Mouse (Mus musculus): ENCODE results near the gene Als2cr12. TPM values are rescaled to one million over a fixed set of nuclear protein-coding genes. Genes with fewer than 3 reads are reported as not detected.
"Not testable (repeated sequence)": the region's sequence is repeated elsewhere in the genome, so short reads cannot be mapped to it uniquely, and the experiment has no call there.

Als2cr12 gene
- total RNA-seq, 4 experiments from 2014 or later: not detected

DNA sequence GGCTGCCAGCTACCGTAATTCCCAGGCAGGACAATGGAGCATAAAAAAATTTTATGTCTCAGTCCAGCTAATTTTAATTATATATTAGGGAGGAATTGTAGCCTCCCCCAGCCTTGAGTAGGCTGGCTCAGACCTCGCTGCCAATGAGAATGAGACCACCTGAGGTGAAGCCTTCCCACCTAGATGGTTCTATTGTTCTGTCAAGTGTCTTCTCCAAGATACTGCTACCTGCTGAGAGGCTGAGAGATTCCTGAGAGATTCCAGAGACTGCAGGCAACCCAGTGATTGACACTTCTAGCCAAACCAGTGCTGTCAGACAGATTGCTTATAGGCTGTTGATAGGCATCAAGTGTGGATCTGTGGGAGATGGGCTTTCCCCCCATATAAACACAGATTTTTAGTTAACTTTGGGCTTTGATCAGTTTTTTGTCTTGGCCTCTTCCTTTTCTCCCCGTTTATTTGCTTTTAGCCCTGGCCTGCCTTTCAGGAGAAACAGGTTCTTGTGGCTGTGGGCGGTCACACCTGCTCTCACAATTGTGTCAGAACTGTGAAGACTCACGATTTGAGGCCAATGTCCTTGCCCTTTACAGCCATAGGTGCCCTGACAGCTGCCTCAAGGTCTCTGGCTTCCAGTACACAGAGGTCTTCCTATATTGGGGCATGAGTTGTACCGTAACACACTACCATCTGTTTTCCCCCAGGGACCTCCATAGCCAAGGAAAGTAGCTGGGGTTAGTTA is 5.6 kb downstream of the Als2cr12 start:
- no peak for DNase-seq (ENCODE audit: low spot score in 2 of 2)

DNA sequence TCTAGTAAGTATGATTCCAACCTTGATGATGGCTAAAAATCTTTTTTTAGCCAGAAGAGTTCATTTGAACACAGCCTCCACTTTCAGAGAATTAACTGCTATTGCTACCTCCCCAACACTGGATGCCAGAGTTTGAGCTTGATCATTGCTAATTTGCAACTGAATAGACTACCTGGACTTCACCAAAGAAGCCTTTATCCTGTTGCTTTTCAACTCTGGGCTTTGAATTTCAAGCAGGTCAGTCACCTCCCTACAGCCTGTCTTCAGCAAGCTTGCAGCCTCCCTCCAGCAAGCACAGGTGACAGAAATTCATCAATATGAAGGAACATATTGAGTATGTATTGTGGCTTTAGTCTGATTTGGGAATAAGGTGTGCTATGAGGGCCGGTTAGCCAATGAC is 6.4 kb downstream of the Als2cr12 start:
- no peak for DNase-seq (ENCODE audit: low spot score in 2 of 2)

DNA sequence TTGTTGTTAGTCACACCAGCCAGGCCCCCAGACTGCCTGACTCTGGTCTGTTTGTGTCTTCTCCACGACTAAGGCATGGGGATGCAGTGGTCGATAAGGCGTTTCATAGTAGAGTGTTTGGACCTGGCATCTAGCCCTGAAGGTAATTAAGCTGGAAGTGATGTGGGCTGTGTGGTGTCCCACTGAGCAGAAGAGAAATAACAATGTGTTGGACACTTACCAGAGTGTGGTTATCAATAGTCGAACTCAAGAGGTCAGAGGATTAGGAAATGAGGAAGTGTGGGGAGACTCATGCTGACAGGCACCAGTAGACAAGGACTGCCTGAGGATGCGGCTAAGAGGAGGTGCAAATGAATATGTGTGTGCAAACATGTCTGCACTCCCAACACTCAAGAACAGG is 17.4 kb downstream of the Als2cr12 start:
- DNase-seq (ENCODE audit: low spot score in 2 of 2): not testable (repeated sequence)

DNA sequence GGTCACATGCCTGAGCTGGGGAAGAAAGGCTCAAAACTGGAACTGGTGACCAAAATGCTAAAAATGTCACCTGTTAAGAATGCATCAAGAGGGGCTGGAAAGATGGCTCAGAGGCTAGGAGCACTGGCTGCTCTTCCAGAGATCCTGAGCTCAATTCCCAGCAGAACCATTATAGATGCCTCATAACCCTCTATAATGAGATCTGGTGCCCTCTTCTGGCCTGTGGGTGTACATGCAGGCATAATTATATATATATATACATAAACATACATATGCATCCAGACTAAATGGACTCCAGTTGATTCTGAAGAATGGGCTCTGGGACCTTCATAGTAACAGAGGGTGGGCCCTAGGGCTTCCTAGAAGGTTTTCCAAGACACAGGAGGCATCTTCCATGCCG is 18.2 kb downstream of the Als2cr12 start:
- no peak for DNase-seq (ENCODE audit: low spot score in 2 of 2)

DNA sequence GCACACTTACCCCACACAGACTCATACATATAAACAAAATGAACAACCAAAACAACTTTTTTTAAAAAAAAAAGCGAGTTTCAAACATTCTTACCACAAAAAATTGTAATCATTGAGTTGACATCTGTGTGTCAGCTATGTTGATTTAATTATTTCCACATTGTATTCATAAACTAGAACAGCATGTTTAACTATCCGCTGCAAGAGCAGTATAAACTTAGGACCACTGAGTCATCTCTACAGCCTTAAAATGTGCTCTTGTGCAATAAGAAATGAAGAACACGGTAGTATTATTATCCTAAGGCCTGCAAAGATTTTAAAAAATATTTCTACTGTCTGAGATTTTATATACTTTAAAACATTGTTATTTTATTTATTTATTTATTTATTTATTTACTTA is 20.8 kb downstream of the Als2cr12 start:
- no peak for DNase-seq (ENCODE audit: low spot score in 2 of 2)

DNA sequence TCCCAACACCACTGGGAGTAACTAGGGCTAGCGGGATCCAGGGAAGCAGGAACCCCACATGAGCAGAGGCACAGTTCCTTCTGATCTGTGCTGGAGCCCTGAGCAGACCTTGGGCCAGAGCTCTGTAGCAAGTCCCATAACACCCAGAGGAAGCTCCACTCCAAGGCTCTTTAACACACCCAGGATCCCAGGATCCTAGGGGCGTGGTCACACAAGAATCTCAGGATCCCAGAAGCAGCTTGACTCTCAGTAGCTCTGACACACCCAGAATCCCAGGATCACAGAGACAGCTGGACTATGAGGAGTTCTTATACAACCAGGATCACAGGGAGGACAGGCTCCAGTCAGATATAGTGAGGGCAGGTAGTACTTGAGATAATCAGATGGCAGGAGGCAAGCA is 23.7 kb downstream of the Als2cr12 start:
- DNase-seq (ENCODE audit: low spot score in 2 of 2): no peak

- DNase-seq (ENCODE audit: low spot score in 2 of 2): not testable (repeated sequence)
These were observed 26.2 kb downstream of the Als2cr12 start for GRCm38 (mm10) chr1:58669635-58670034.

DNA sequence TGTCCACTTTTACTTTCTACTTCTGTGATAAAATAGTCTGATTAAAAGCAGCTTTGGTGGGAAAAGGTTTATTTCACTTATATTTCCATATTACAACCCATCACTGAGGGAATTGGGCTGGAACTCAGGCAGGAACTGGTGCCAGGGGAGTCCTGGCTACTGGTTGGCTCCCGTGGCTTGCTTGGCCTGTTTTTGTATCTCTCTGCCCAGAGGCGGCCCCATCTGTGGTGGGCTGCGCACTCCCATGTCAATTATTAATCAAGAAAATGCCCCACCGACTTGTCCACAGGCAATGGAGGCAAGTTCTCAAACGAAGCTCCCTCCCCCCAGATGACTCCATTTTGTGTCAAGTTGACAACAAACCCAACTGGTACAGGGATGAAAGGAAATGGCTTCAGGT is 27.6 kb downstream of the Als2cr12 start:
- no peak for DNase-seq (ENCODE audit: low spot score in 2 of 2)

- DNase-seq (ENCODE audit: low spot score in 2 of 2): not testable (repeated sequence)
These were observed 32.4 kb downstream of the Als2cr12 start for GRCm38 (mm10) chr1:58663365-58663764.

GRCm38 (mm10) chr1:58662671-58663070 is 33.1 kb downstream of the Als2cr12 start:
- not testable (repeated sequence) for DNase-seq (ENCODE audit: low spot score in 2 of 2)

GRCm38 (mm10) chr1:58652480-58653403 is 43.0 kb downstream of the Als2cr12 start:
- peak; percentile 18 to 44 for DNase-seq (ENCODE audit: low spot score in 2 of 2)

DNA sequence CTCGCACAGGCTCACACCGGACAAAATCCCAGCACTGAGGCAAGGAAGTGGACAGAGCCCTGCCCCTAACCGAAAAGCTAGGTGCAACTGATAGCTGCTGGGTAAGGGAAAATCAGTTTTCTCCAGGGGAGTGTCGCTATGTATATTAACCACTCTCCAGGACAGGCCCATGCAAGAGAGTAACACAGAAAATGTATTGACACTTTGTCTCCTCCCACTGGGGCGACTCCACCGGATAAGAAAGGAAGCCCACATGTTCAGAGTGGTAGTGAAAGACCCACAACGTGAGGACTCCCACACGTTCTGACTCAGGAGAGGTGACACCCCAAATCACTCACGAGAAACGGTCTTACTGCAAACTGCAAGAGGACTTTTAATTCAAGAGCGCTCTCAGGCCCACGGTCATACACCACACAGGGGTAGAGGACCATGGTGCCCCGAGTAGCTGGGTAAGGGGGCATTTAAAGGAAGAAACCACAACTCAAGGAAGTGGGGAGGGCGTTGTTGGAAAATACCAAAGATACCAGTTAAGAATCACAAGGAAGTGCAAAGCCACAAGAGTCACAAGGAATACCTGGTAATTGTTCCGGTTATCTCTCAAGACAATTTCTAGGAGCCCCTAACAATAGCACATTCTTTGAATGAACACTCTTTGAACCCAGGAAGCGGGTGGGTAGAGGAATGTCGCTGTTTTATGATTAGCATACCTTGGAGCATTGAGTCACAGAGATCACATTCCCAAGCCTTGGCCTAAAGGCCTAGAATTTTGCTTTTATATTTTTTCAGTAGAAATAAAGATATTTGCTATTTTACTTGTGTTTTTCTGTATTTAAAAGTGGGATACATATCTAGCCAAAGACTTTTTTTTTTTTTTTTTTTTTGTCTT is 44.0 kb downstream of the Als2cr12 start:
- not testable (repeated sequence) for DNase-seq (ENCODE audit: low spot score in 2 of 2)

DNA sequence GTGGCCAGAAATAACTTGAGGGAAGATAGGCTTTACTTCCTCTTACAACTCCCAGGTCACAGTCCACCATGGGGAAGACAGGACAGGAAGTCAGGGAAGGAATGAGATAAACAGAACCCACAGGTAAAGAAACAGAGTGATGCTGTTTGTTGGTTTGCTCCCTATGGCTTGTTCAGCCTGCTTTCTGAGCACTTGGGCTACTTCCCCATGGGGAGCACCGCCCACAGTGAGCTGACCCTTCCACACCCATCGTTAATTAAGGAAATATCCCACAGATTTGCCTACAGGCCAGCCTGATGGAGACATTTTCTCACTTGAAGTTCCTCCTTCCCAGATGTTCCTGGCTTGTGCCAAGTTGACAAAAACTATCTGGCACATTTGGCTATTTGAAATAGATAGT is 66.9 kb downstream of the Als2cr12 start:
- DNase-seq (ENCODE audit: low spot score in 2 of 2): not testable (repeated sequence)

DNA sequence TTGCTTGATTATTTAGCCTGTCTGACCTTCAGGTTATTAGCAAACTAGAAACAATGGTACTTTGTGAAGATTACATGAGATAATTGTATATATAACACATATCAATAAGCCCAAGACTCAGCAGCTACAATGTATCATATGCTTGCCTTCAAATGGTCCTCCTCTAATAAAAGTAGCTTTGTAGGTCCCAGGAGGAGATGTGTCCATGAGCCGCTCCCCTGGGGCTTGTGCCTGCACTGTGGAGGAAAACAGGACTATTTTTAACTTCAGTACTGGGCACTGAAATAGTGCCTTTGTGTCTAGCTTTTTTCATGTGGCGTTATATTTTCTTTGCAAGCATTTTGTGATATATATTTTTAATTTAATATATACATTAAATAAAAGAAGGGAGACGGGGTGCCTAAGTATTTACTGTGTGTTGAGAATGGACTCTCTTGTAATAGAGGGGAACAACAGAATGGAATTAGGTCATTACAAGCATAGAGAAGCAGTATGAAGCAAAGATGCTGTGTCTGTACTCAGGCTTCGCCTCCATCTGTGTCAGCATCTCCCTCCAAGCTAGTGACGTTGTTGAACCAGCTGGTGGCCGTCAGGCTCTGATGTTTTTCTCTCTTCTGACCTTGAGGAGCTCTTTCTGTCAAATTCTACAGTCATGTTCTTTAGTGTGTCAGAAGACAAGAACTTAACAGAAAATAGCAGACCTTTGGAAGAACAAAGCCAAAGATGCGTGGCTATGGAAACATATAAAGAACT is 73.6 kb downstream of the Als2cr12 start:
- DNase-seq (ENCODE audit: low spot score in 2 of 2): no peak

GRCm38 (mm10) chr1:58621251-58621650 is 74.5 kb downstream of the Als2cr12 start:
- no peak for DNase-seq (ENCODE audit: low spot score in 2 of 2)

GRCm38 (mm10) chr1:58618766-58619165 is 77.0 kb downstream of the Als2cr12 start:
- DNase-seq (ENCODE audit: low spot score in 2 of 2): no peak

GRCm38 (mm10) chr1:58617978-58618668 is 77.7 kb downstream of the Als2cr12 start:
- no peak for DNase-seq (ENCODE audit: low spot score in 2 of 2)

DNA sequence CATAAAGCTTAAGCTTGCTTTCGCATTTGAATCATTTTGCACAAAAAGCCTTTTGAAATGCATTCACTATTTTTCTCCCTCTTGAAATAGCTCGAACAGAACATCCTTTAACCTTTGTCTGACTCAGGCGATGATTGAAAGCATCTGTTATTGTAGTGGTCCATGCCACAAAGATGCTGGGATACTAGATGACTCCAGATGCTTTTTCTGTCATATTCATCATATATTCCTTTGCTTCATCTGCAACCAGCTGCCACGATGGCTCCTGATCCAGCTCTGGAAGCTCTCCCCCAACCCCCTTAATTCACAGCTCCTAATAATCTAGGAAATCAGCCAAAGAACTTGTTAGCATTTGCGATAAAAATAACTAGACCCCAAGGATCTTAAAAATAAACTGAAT is 78.7 kb downstream of the Als2cr12 start:
- no peak for DNase-seq (ENCODE audit: low spot score in 2 of 2)

GRCm38 (mm10) chr1:58616176-58616575 is 79.6 kb downstream of the Als2cr12 start:
- DNase-seq (ENCODE audit: low spot score in 2 of 2): no peak

- DNase-seq (ENCODE audit: low spot score in 2 of 2): no peak
These were observed 80.6 kb downstream of the Als2cr12 start for GRCm38 (mm10) chr1:58615146-58615545.

All from left cerebral cortex, adult 8-10 months (tissue).